Mouse (Mus musculus): ENCODE data around the gene Lrp8.

- TF ChIP-seq CTCF (IDR thresholded peaks at IDR 0.05; ENCODE audit: control insufficient read depth, insufficient read depth, low read length): no peak
- no peak for TF ChIP-seq POLR2A (IDR thresholded peaks at IDR 0.05; ENCODE audit: borderline replicate concordance, control insufficient read depth, low read depth, low read length)
Observed at GRCm38 (mm10) chr4:107776990-107777673, 24.9 kb upstream of the Lrp8 start.
